Mouse (Mus musculus): ENCODE measurements around the gene Alkbh1. TPM values are rescaled to one million over a fixed set of nuclear protein-coding genes. Genes with fewer than 3 reads are reported as not detected.

Gene Alkbh1
- polyA plus RNA-seq (2014; fragmentation: Illumina TruSeq; extraction: RNeasy Lipid Tissue Mini Kit (QIAGEN cat#74804); ENCODE audit: low read depth, low replicate concordance), result 6.9 TPM

DNA sequence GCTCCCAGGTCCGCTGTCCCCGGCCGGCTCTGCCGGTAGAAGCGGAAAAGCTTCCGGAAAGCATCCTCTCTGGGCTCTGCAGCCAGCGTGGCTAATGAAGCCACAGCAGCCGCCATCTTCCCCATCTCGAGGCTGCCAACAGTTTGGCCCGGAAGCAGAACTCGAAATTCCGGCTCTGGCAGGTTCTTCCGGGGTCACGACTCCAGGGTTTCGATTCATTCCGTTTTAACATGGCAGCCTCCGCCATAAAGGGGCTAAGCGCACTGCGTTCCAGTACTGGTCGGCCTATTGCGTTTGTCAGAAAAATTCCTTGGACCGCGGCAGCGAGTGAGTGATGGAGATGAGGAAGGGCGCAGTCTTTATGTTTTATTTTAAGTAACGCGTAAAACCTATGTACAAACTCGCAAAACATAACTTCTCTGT lies at the start of gene Alkbh1, which contains the start of gene Slirp:
TSS of gene Alkbh1 (minus strand) at position 318 of the 423 bp plus-strand sequence.
TSS of gene Slirp (plus strand) at position 197 of the 423 bp plus-strand sequence.

GRCm38 (mm10) chr12:87471964-87472786 lies 28.4 kb upstream of the Alkbh1 start, which contains the start of gene Snw1:
Gene Snw1 (minus strand): TSS chr12:87472274.

DNA sequence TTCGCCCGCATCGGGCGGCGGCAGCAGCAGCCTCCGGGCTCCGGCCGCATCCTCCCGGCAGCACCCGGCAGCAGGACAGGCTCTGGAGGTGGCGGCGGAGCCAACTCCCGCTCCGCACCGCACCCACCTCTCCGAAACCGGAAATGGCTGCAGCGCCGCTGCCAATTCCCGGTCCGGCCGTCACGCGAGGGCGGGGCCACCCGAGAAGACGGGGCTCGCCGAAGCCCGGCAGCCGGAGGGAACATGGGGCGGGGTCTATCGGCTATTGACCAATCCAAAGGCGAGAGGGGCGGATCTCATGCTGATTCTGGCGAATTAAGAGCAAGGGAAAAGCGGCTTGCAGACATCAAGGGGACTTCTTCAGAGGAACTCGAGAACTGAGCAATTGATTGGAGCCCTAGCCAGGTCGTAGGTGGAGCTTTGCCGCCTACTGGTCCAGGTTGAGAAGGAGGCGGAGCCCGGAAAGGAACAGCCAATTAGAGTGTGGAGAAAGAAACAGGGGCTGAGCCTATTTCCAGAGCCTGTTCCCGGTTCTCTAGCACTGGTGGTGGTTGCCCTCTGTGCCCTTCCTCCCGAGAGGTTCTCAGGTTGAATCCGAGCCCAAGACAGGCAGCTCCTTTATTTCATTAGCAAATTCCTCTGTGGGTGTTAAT lies 55.6 kb downstream of the Alkbh1 start, which contains the start of gene Sptlc2:
TSS of gene Sptlc2 (minus strand) at position 234 of the 653 bp plus-strand sequence.

Other genes with a start within 250 kb of the Alkbh1 start
- gene Samd15, start 244.3 kb downstream of the Alkbh1 start, polyA plus RNA-seq (2014; fragmentation: Illumina TruSeq; extraction: RNeasy Lipid Tissue Mini Kit (QIAGEN cat#74804); ENCODE audit: low read depth, low replicate concordance), result not detected
- gene Tmed8, start 243.6 kb downstream of the Alkbh1 start, polyA plus RNA-seq (2014; fragmentation: Illumina TruSeq; extraction: RNeasy Lipid Tissue Mini Kit (QIAGEN cat#74804); ENCODE audit: low read depth, low replicate concordance), result 1.8 TPM
- not detected for gene Noxred1, start 205.3 kb downstream of the Alkbh1 start, polyA plus RNA-seq (2014; fragmentation: Illumina TruSeq; extraction: RNeasy Lipid Tissue Mini Kit (QIAGEN cat#74804); ENCODE audit: low read depth, low replicate concordance)
- 7.5 TPM for gene Vipas39, start 177.8 kb downstream of the Alkbh1 start, polyA plus RNA-seq (2014; fragmentation: Illumina TruSeq; extraction: RNeasy Lipid Tissue Mini Kit (QIAGEN cat#74804); ENCODE audit: low read depth, low replicate concordance)
- gene Ahsa1, start 177.5 kb downstream of the Alkbh1 start, polyA plus RNA-seq (2014; fragmentation: Illumina TruSeq; extraction: RNeasy Lipid Tissue Mini Kit (QIAGEN cat#74804); ENCODE audit: low read depth, low replicate concordance), result 113 TPM
- not detected for gene Ism2, start 144.3 kb downstream of the Alkbh1 start, polyA plus RNA-seq (2014; fragmentation: Illumina TruSeq; extraction: RNeasy Lipid Tissue Mini Kit (QIAGEN cat#74804); ENCODE audit: low read depth, low replicate concordance)
- 31.9 TPM for gene Sptlc2, start 55.7 kb downstream of the Alkbh1 start, polyA plus RNA-seq (2014; fragmentation: Illumina TruSeq; extraction: RNeasy Lipid Tissue Mini Kit (QIAGEN cat#74804); ENCODE audit: low read depth, low replicate concordance)
- 74.0 TPM for gene Slirp, start 121 bp downstream of the Alkbh1 start, polyA plus RNA-seq (2014; fragmentation: Illumina TruSeq; extraction: RNeasy Lipid Tissue Mini Kit (QIAGEN cat#74804); ENCODE audit: low read depth, low replicate concordance)
- gene Snw1, start 28.3 kb upstream of the Alkbh1 start, polyA plus RNA-seq (2014; fragmentation: Illumina TruSeq; extraction: RNeasy Lipid Tissue Mini Kit (QIAGEN cat#74804); ENCODE audit: low read depth, low replicate concordance), result 35.2 TPM
- gene Gm5788, start 50.7 kb upstream of the Alkbh1 start, polyA plus RNA-seq (2014; fragmentation: Illumina TruSeq; extraction: RNeasy Lipid Tissue Mini Kit (QIAGEN cat#74804); ENCODE audit: low read depth, low replicate concordance), result not detected
- not detected for gene Gm8300, start 70.3 kb upstream of the Alkbh1 start, polyA plus RNA-seq (2014; fragmentation: Illumina TruSeq; extraction: RNeasy Lipid Tissue Mini Kit (QIAGEN cat#74804); ENCODE audit: low read depth, low replicate concordance)
- not detected for gene Oog1, start 158.7 kb upstream of the Alkbh1 start, polyA plus RNA-seq (2014; fragmentation: Illumina TruSeq; extraction: RNeasy Lipid Tissue Mini Kit (QIAGEN cat#74804); ENCODE audit: low read depth, low replicate concordance)
- gene Gm4027, start 174.9 kb upstream of the Alkbh1 start, polyA plus RNA-seq (2014; fragmentation: Illumina TruSeq; extraction: RNeasy Lipid Tissue Mini Kit (QIAGEN cat#74804); ENCODE audit: low read depth, low replicate concordance), result not detected
- gene Gm16381, start 200.6 kb upstream of the Alkbh1 start, polyA plus RNA-seq (2014; fragmentation: Illumina TruSeq; extraction: RNeasy Lipid Tissue Mini Kit (QIAGEN cat#74804); ENCODE audit: low read depth, low replicate concordance), result not detected